Mouse (Mus musculus): ENCODE results near the gene Tns4. TPM values are rescaled to one million over a fixed set of nuclear protein-coding genes. Genes with fewer than 3 reads are reported as not detected.

Gene Tns4
- total and polyA plus RNA-seq, 2 experiments from 2014 or later, result 0.08 to 1.3 TPM

DNA sequence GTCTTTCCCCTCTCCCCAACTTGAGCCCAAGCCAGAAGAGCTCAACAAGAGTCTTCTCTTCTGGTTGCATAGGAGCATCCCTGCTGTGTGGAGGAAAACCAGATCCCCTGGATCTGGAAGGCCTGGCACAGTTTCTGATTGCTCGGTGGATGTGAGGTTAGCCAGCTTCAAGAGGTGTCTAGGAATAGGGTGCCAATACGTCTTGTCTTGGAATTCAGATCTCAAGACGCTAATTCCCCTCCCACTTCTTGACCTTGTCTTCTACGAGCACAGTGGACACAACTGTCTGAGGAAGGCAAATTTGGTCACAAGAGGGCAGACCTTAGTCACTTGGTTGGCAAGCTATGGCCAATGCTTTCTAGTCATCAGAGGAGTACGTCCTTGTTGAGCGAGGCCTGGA is 45.5 kb downstream of the Tns4 start:
- peaks cover 12% of the 10 kb centered on the region for H3K4me1 ChIP-seq (ENCODE audit: insufficient read depth, low read length)
- H3K27me3 ChIP-seq (ENCODE audit: insufficient read depth, low read length), result no peaks in the 10 kb centered on the region
- H3K4me2 ChIP-seq (ENCODE audit: low read depth, low read length), result no peak overlapping the region
- no peak for DNase-seq (ENCODE audit: low spot score)
- no peaks in the 10 kb centered on the region for H3K36me3 ChIP-seq (ENCODE audit: insufficient read depth, low read length)
- no peak for TF ChIP-seq CTCF (IDR thresholded peaks at IDR 0.05; ENCODE audit: low read depth)
- no peak for ATAC-seq
- no peak overlapping the region for H3K4me3 ChIP-seq (ENCODE audit: low read length)
- H3K27ac ChIP-seq, result no peak overlapping the region
- no peaks in the 10 kb centered on the region for H3K9me3 ChIP-seq (ENCODE audit: low read length)
- H3K9ac ChIP-seq (replicated peaks; ENCODE audit: low read length), result no peak overlapping the region
- WGBS, result 75% methylated on average over 6 of the region's 6 CpGs

DNA sequence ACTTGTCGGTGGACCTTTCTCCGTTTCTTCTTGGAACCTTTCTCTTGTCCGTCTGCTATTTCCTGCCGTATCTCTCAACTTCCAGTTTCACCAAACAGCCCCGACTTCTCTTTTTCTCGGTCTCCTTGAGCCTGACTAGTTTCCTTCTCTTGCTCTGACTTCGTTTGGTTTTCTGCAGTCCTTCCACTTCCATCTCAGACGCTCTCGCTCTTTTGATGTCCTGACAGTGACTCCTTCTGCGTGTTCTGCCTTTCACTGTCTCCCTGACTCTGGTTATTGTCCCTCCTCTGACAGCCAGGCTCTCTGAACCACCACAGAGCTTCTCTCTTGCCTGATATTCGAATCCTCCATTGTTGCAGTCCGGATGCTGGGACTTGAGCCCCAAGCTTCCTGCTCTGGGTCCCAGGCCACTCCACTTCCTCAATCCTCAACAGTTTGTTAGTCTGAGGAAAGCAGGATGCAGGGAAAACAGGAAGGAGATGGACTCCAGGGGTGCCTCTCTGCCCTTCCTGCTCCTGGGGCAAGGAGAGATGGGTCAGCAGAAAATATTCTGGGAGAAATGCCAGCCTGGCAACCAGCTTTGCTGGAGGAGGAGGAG is 46.2 kb downstream of the Tns4 start:
- Histone ChIP-seq H3K4me2 (ENCODE audit: low read depth, low read length) (peak overlapping the region; percentile 99), H3K36me3 (ENCODE audit: insufficient read depth, low read length) (no peaks in the 10 kb centered on the region), H3K27ac (peak overlapping the region; percentile 11; the same call in 1 of the 2 replicates), H3K27me3 (ENCODE audit: insufficient read depth, low read length) (no peaks in the 10 kb centered on the region), H3K9ac (replicated peaks; ENCODE audit: low read length) (no peak overlapping the region), H3K4me1 (ENCODE audit: insufficient read depth, low read length) (peaks cover 12% of the 10 kb centered on the region), H3K9me3 (ENCODE audit: low read length) (no peaks in the 10 kb centered on the region), H3K4me3 (ENCODE audit: low read length) (0 out of 2 replicates have a peak overlapping the region, but pooled peaks have one; percentile 54)
- no peak for TF ChIP-seq CTCF (IDR thresholded peaks at IDR 0.05; ENCODE audit: low read depth)
- no peak for ATAC-seq
- DNase-seq (ENCODE audit: low spot score), result no peak
- WGBS, result 46% methylated on average over 12 of the region's 12 CpGs

DNA sequence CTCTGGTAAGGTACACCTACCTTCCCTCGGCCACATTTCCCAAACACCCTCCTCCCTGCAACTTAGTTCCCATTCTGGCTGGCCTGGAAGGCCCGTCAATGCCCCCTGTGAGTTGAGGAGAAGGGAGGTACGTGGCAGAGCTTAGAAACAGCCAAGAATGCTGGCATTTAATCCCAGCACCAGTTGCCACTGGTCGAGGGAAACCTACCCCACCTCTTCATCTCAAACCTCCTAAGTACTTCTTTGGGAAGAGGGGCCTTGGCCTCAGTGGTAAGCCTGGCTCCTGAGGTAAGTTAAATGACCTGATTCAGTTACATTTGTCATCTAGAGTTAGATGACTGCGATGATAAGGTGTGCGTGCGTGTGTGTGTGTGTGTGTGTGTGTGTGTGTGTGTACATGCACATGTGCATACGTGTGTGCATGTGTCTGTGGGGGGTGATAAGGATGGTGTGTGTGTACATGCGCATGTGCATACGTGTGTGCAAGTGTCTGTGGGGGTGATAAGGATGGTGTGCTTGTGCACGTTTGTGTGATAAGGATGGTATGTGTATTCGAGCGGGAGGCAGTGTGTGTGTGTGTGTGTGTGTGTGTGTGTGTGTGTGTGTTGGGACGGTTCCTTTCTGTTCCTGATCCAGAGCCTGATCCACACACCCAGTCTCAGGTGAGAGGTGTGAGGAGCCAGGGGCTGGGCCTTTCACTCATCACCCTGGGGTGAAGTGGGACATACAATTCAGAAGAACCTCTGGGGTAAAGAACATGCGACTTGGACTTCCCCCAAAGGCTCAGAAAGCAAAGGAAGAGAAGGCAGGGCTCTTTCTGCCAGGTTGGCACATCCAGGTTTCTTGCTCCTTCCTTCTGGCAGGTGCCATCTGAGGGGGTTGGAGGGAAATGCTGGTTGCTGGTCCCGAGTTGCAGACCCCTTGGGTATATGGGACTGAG is 47.0 kb downstream of the Tns4 start:
- 53% methylated on average over 16 of the region's 16 CpGs for WGBS
- DNase-seq (ENCODE audit: low spot score), result no peak

DNA sequence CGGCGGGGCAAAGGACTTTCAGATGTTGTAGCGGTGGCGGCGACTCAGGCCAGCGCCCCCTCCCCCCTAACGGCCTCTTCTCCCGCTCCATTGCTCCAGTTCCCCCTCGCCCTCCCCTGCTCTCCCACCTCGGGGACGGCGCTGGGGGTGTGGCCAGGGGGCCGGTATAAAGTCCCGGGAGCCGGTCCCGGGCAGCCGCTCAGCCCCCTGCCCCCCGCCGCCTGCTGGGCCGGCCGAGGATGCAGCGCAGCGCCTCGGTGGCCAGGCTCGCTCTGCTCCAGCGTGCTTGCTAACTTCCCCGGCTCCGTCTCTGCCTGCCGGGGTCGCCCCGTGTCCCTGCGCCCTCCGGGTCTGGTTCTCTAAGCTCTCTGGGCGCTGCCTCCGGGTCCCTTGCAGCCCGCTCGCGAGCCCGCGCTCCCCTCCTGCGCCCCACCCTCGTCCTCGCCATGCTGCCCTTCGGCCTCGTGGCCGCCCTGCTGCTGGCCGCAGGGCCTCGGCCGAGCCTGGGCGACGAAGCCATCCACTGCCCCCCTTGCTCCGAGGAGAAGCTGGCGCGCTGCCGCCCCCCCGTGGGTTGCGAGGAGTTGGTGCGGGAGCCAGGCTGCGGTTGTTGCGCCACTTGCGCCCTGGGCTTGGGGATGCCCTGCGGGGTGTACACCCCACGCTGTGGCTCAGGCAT is 47.9 kb downstream of the Tns4 start, which contains the start of gene Igfbp4:
Gene Igfbp4, plus strand, starts transcription at position 194 of the 679 bp plus-strand sequence.
- Histone ChIP-seq H3K9me3 (ENCODE audit: low read length) (no peaks in the 10 kb centered on the region), H3K9ac (replicated peaks; ENCODE audit: low read length) (peak within 1 kb of the TSS; percentile 70), H3K4me2 (ENCODE audit: low read depth, low read length) (peak within 1 kb of the TSS; percentile 99), H3K4me1 (ENCODE audit: insufficient read depth, low read length) (peaks cover 12% of the 10 kb centered on the region), H3K27me3 (ENCODE audit: insufficient read depth, low read length) (no peaks in the 10 kb centered on the region), H3K4me3 (ENCODE audit: low read length) (peak within 1 kb of the TSS; percentile 54), H3K27ac (peak within 1 kb of the TSS; percentile 68), H3K36me3 (ENCODE audit: insufficient read depth, low read length) (no peaks in the 10 kb centered on the region)
- peak; percentile 51 for ATAC-seq
- TF ChIP-seq CTCF (IDR thresholded peaks at IDR 0.05; ENCODE audit: low read depth), result peak; percentile 13; the same call in 1 of the 2 replicates
- peak; percentile 78 for DNase-seq (ENCODE audit: low spot score)
- under 1% methylated on average over 60 of the region's 63 CpGs for WGBS

More for the DNA sequence above, 47.0 kb downstream of the Tns4 start:
- TF ChIP-seq CTCF (IDR thresholded peaks at IDR 0.05; ENCODE audit: low read depth), result no peak
- Histone ChIP-seq H3K4me3 (ENCODE audit: low read length) (peak overlapping the region; percentile 54), H3K36me3 (ENCODE audit: insufficient read depth, low read length) (no peaks in the 10 kb centered on the region), H3K27ac (peak overlapping the region; percentile 68), H3K9ac (replicated peaks; ENCODE audit: low read length) (peak overlapping the region; percentile 70), H3K4me1 (ENCODE audit: insufficient read depth, low read length) (peaks cover 12% of the 10 kb centered on the region), H3K4me2 (ENCODE audit: low read depth, low read length) (peak overlapping the region; percentile 99), H3K27me3 (ENCODE audit: insufficient read depth, low read length) (no peaks in the 10 kb centered on the region), H3K9me3 (ENCODE audit: low read length) (no peaks in the 10 kb centered on the region)
- ATAC-seq, result no peak

DNA sequence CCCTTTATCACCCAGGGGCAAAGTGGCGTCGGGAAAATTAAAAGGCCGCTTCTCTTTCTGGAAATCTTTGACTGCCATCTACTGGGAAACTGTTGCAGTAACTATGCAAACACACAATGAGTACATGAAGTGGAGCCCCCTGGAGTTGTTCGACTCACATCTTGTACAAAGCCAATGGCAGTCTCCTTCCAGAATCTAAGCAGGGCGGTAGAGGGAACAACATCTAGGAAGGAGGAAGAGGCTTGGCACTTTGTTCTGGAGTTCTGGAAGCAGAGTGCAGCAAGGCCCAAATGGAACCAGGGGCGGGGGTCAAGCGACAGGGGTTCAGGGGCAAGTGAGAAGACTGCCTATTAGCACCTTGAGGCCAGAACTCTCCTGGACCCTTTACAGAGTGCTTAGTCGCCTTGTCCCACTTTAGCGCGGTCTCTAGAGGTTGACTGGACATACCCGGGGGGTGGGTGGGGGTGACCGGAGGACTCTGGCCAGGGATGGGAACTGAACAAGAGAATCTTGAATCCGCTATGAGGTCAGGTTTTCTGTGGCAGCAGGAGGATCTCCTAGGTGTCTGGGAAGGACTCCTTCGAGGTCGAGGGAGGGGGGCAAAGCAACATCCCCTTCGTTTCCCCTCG is 48.6 kb downstream of the Tns4 start:
- ATAC-seq, result peak; percentile 46
- peak overlapping the region; percentile 54 for H3K4me3 ChIP-seq (ENCODE audit: low read length)
- peak; percentile 80 for TF ChIP-seq CTCF (IDR thresholded peaks at IDR 0.05; ENCODE audit: low read depth)
- no peaks in the 10 kb centered on the region for H3K9me3 ChIP-seq (ENCODE audit: low read length)
- WGBS, result 2% methylated on average over 17 of the region's 17 CpGs
- H3K27ac ChIP-seq, result peak overlapping the region; percentile 68; the same call in 1 of the 2 replicates
- peak overlapping the region; percentile 99 for H3K4me2 ChIP-seq (ENCODE audit: low read depth, low read length)
- H3K4me1 ChIP-seq (ENCODE audit: insufficient read depth, low read length), result peaks cover 12% of the 10 kb centered on the region
- no peaks in the 10 kb centered on the region for H3K36me3 ChIP-seq (ENCODE audit: insufficient read depth, low read length)
- peak overlapping the region; percentile 70 for H3K9ac ChIP-seq (replicated peaks; ENCODE audit: low read length)
- peak; percentile 86 for DNase-seq (ENCODE audit: low spot score)
- no peaks in the 10 kb centered on the region for H3K27me3 ChIP-seq (ENCODE audit: insufficient read depth, low read length)

DNA sequence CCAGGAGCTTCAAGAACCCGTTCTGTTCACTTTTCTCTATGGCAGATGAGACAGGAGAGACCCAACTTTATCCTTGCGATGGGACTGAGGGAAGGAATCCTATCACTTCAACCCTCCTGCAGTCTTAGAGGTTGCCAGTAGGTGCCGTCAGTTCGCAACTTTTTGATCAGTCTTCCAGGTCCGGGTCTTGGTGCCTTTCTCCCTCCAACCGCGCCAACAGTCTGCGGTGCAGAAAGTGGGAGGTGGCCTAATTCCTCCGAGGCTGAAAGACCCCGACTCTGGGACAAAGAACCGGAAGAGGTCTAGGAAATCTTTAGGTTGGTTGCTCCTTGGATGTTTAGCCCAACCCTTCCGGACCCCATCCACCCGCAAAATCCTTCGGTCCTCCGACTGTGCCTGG is 49.3 kb downstream of the Tns4 start:
- DNase-seq (ENCODE audit: low spot score), result peak; percentile 92
- no peaks in the 10 kb centered on the region for H3K9me3 ChIP-seq (ENCODE audit: low read length)
- no peaks in the 10 kb centered on the region for H3K27me3 ChIP-seq (ENCODE audit: insufficient read depth, low read length)
- peak overlapping the region; percentile 70 for H3K9ac ChIP-seq (replicated peaks; ENCODE audit: low read length)
- H3K27ac ChIP-seq, result peak overlapping the region; percentile 68; the same call in 1 of the 2 replicates
- under 1% methylated on average over 15 of the region's 15 CpGs for WGBS
- H3K4me2 ChIP-seq (ENCODE audit: low read depth, low read length), result peak overlapping the region; percentile 99
- peak; percentile 91 for TF ChIP-seq CTCF (IDR thresholded peaks at IDR 0.05; ENCODE audit: low read depth)
- ATAC-seq, result peak; percentile 83
- H3K4me1 ChIP-seq (ENCODE audit: insufficient read depth, low read length), result peaks cover 12% of the 10 kb centered on the region
- no peaks in the 10 kb centered on the region for H3K36me3 ChIP-seq (ENCODE audit: insufficient read depth, low read length)
- H3K4me3 ChIP-seq (ENCODE audit: low read length), result peak overlapping the region; percentile 54
